Mouse (Mus musculus) lung, postnatal 0 days (tissue): ENCODE data around the gene Lrrc4c. TPM values are rescaled to one million over a fixed set of nuclear protein-coding genes. Genes with fewer than 3 reads are reported as not detected.

Experiments used
- ATAC-seq: fragments of 200-750 bp; cut with Nextera tagmentation; 2 replicates; pipeline ENCODE4 v1.8.0; 2017; ENCODE audit warnings: moderate library complexity
- DNase-seq: peaks from one replicate; pipeline ENCODE4 v3.0.0-alpha.2; 2016; ENCODE audit warnings: low spot score
- H3K27ac ChIP-seq: fragments of 300-500 bp; sonication (generic); 2 replicates; pipeline ENCODE4 v1.5.1; 2014; ENCODE audit warnings: antibody characterized with exemption, mild to moderate bottlenecking, low read length, mixed read lengths
- H3K27me3 ChIP-seq: fragments of 300-500 bp; sonication (generic); replicated peaks from 2 replicates; pipeline ENCODE4 v1.6.1; 2014; ENCODE audit warnings: low read length, mixed read lengths; ENCODE audit not compliant: insufficient read depth
- H3K36me3 ChIP-seq: fragments of 300-500 bp; sonication (generic); 2 replicates; pipeline ENCODE4 v1.6.1; 2014; ENCODE audit warnings: low read length, mixed read lengths; ENCODE audit not compliant: insufficient read depth
- H3K4me1 ChIP-seq: fragments of 300-500 bp; sonication (generic); 2 replicates; pipeline ENCODE4 v1.6.1; 2014; ENCODE audit warnings: antibody characterized with exemption, low read depth, low read length, mixed read lengths; ENCODE audit not compliant: insufficient read depth
- H3K4me2 ChIP-seq: fragments of 300-500 bp; sonication (generic); replicated peaks from 2 replicates; pipeline ENCODE4 v1.6.1; 2014; ENCODE audit warnings: low read depth, mild to moderate bottlenecking, low read length, moderate library complexity, mixed read lengths
- H3K4me3 ChIP-seq: fragments of 300-500 bp; sonication (generic); 2 replicates; pipeline ENCODE4 v1.5.1; 2014; ENCODE audit warnings: low read depth, low read length
- H3K9ac ChIP-seq: fragments of 300-500 bp; sonication (generic); replicated peaks from 2 replicates; pipeline ENCODE4 v1.6.1; 2014; ENCODE audit warnings: low read depth, mild to moderate bottlenecking
- H3K9me3 ChIP-seq: fragments of 300-500 bp; sonication (generic); 2 replicates; pipeline ENCODE4 v1.6.1; 2016; ENCODE audit warnings: low read length, mixed read lengths
- CTCF ChIP-seq: IDR thresholded peaks from 2 replicates; pipeline ENCODE4 v1.5.1; 2016; ENCODE audit warnings: antibody characterized with exemption, mild to moderate bottlenecking
- EP300 ChIP-seq: IDR thresholded peaks from 2 replicates; pipeline ENCODE4 v1.6.1; 2016; ENCODE audit warnings: antibody characterized with exemption, mild to moderate bottlenecking, control low read depth
- WGBS: fragments of 180-500 bp; shearing (Covaris S2); extraction: QIAGEN DNeasy Blood & Tissue Kit; methylation state at CpG from one replicate; pipeline ENCODE4 v1.1.7; 2014; 5-methylcytosine and 5-hydroxymethylcytosine counted together
- polyA plus RNA-seq: library from polyadenylated mRNA; unstranded; fragments of >200 nt; fragmentation: Nextera tagmentation; extraction: Ambion mirVana; gene quantifications from 2 replicates; pipeline ENCODE4 v1.2.1, GENCODE M21; 2015

Gene Lrrc4c
- polyA plus RNA-seq, 1 experiment from 2014 or later: 0.81 TPM

- no peaks in the 10 kb centered on the region for H3K4me1 ChIP-seq
- no peaks in the 10 kb centered on the region for H3K9me3 ChIP-seq
- no peak overlapping the region for H3K27ac ChIP-seq
- TF ChIP-seq CTCF (no peak), EP300 (no peak)
- H3K4me2 ChIP-seq: no peak overlapping the region
- 45% methylated on average over 1 of the region's 1 CpGs for WGBS
- DNase-seq (no peak), ATAC-seq (no peak)
- no peak overlapping the region for H3K4me3 ChIP-seq
- no peaks in the 10 kb centered on the region for H3K36me3 ChIP-seq
- H3K9ac ChIP-seq: no peak overlapping the region
- no peaks in the 10 kb centered on the region for H3K27me3 ChIP-seq
These were observed 1095.1 kb downstream of the Lrrc4c start for GRCm38 (mm10) chr2:97413066-97413465.

- no peak for DNase-seq
- no peak for ATAC-seq
- H3K27me3 ChIP-seq: no peaks in the 10 kb centered on the region
- H3K4me1 ChIP-seq: no peaks in the 10 kb centered on the region
- no peak overlapping the region for H3K27ac ChIP-seq
- TF ChIP-seq EP300: no peak
- no peak for TF ChIP-seq CTCF
- H3K36me3 ChIP-seq: no peaks in the 10 kb centered on the region
- WGBS: 74% methylated on average over 8 of the region's 8 CpGs
- H3K9ac ChIP-seq: no peak overlapping the region
- H3K4me3 ChIP-seq: no peak overlapping the region
- H3K4me2 ChIP-seq: no peak overlapping the region
- H3K9me3 ChIP-seq: no peaks in the 10 kb centered on the region
These were observed 1096.7 kb downstream of the Lrrc4c start for GRCm38 (mm10) chr2:97414416-97415362.

GRCm38 (mm10) chr2:97434140-97434539 is 1116.2 kb downstream of the Lrrc4c start:
- TF ChIP-seq EP300: no peak
- TF ChIP-seq CTCF: no peak
- no peaks in the 10 kb centered on the region for H3K4me1 ChIP-seq
- H3K27ac ChIP-seq: no peak overlapping the region
- no peak overlapping the region for H3K4me3 ChIP-seq
- 100% methylated on average over 1 of the region's 1 CpGs for WGBS
- no peak overlapping the region for H3K9ac ChIP-seq
- no peaks in the 10 kb centered on the region for H3K27me3 ChIP-seq
- no peaks in the 10 kb centered on the region for H3K9me3 ChIP-seq
- no peak overlapping the region for H3K4me2 ChIP-seq
- no peaks in the 10 kb centered on the region for H3K36me3 ChIP-seq
- ATAC-seq: no peak
- no peak for DNase-seq

GRCm38 (mm10) chr2:97435616-97436015 is 1117.6 kb downstream of the Lrrc4c start:
- TF ChIP-seq EP300: no peak
- no peak for TF ChIP-seq CTCF
- H3K27ac ChIP-seq: no peak overlapping the region
- H3K36me3 ChIP-seq: no peaks in the 10 kb centered on the region
- DNase-seq: no peak
- H3K4me2 ChIP-seq: no peak overlapping the region
- H3K4me1 ChIP-seq: no peaks in the 10 kb centered on the region
- H3K9ac ChIP-seq: no peak overlapping the region
- no peaks in the 10 kb centered on the region for H3K9me3 ChIP-seq
- WGBS: 53% methylated on average over 2 of the region's 2 CpGs
- no peaks in the 10 kb centered on the region for H3K27me3 ChIP-seq
- no peak for ATAC-seq
- H3K4me3 ChIP-seq: no peak overlapping the region

- no peak overlapping the region for H3K9ac ChIP-seq
- no peak overlapping the region for H3K27ac ChIP-seq
- H3K4me1 ChIP-seq: no peaks in the 10 kb centered on the region
- DNase-seq (no peak), ATAC-seq (no peak)
- no peak overlapping the region for H3K4me2 ChIP-seq
- no peaks in the 10 kb centered on the region for H3K27me3 ChIP-seq
- H3K36me3 ChIP-seq: no peaks in the 10 kb centered on the region
- H3K9me3 ChIP-seq: no peaks in the 10 kb centered on the region
- TF ChIP-seq EP300 (no peak), CTCF (no peak)
- H3K4me3 ChIP-seq: no peak overlapping the region
These were observed 1119.8 kb downstream of the Lrrc4c start for GRCm38 (mm10) chr2:97437767-97438166.

GRCm38 (mm10) chr2:97463573-97463972 is 1145.6 kb downstream of the Lrrc4c start:
- no peaks in the 10 kb centered on the region for H3K27me3 ChIP-seq
- ATAC-seq (no peak), DNase-seq (no peak)
- H3K9ac ChIP-seq: no peak overlapping the region
- TF ChIP-seq CTCF (no peak), EP300 (no peak)
- no peak overlapping the region for H3K4me3 ChIP-seq
- H3K9me3 ChIP-seq: no peaks in the 10 kb centered on the region
- H3K27ac ChIP-seq: no peak overlapping the region
- H3K36me3 ChIP-seq: no peaks in the 10 kb centered on the region
- no peaks in the 10 kb centered on the region for H3K4me1 ChIP-seq
- H3K4me2 ChIP-seq: no peak overlapping the region
